Mouse (Mus musculus) midbrain, embryonic 11.5 days (tissue): ENCODE measurements around the gene Chmp4b. TPM values are rescaled to one million over a fixed set of nuclear protein-coding genes. Genes with fewer than 3 reads are reported as not detected.

Source experiments
- ATAC-seq: fragments of 200-750 bp; cut with Nextera tagmentation; 2 replicates; pipeline ENCODE4 v1.8.0; 2017; ENCODE audit warnings: moderate TSS enrichment, moderate library complexity; ENCODE audit not compliant: low FRiP score
- DNase-seq: peaks from one replicate; pipeline ENCODE4 v3.0.0; 2015; ENCODE audit warnings: low spot score; ENCODE audit errors: missing footprints
- H3K27ac ChIP-seq: fragments of 300-500 bp; sonication (generic); 2 replicates; pipeline ENCODE4 v1.5.1; 2014; ENCODE audit warnings: low read depth, low read length
- H3K27me3 ChIP-seq: fragments of 300-500 bp; sonication (generic); 2 replicates; pipeline ENCODE4 v1.6.1; 2014; ENCODE audit warnings: mild to moderate bottlenecking, low read length, moderate library complexity, mixed read lengths; ENCODE audit not compliant: control insufficient read depth, insufficient read depth
- H3K36me3 ChIP-seq: fragments of 300-500 bp; sonication (generic); 2 replicates; pipeline ENCODE4 v1.6.1; 2014; ENCODE audit warnings: mild to moderate bottlenecking, low read length, moderate library complexity, mixed read lengths; ENCODE audit not compliant: control insufficient read depth, insufficient read depth
- H3K4me1 ChIP-seq: fragments of 300-500 bp; sonication (generic); 2 replicates; pipeline ENCODE4 v1.6.1; 2014; ENCODE audit warnings: low read length; ENCODE audit not compliant: control insufficient read depth, insufficient read depth
- H3K4me2 ChIP-seq: fragments of 300-500 bp; sonication (generic); 2 replicates; pipeline ENCODE4 v1.6.1; 2014; ENCODE audit warnings: mild to moderate bottlenecking, moderate library complexity
- H3K4me3 ChIP-seq: fragments of 300-500 bp; sonication (generic); 2 replicates; pipeline ENCODE4 v1.5.1; 2014; ENCODE audit warnings: low read depth, low read length
- H3K9ac ChIP-seq: fragments of 300-500 bp; sonication (generic); 2 replicates; pipeline ENCODE4 v1.6.1; 2014; ENCODE audit warnings: low read length
- H3K9me3 ChIP-seq: fragments of 300-500 bp; sonication (generic); 2 replicates; pipeline ENCODE4 v1.6.1; 2016; ENCODE audit warnings: low read length; ENCODE audit not compliant: control insufficient read depth
- WGBS: fragments of 180-500 bp; shearing (Covaris S2); extraction: QIAGEN DNeasy Blood & Tissue Kit; methylation state at CpG from one replicate; pipeline ENCODE4 v1.1.7; 2014; 5-methylcytosine and 5-hydroxymethylcytosine counted together
- polyA plus RNA-seq: library from polyadenylated mRNA; unstranded; fragments of >200 nt; fragmentation: Nextera tagmentation; extraction: Ambion mirVana; gene quantifications from 2 replicates; pipeline ENCODE4 v1.2.1, GENCODE M21; 2014

Gene Chmp4b
- polyA plus RNA-seq, 1 experiment from 2014 or later, result 12.7 TPM

GRCm38 (mm10) chr2:154615674-154616073 lies 35.8 kb upstream of the Chmp4b start:
- H3K36me3 ChIP-seq, result no peaks in the 10 kb centered on the region
- H3K4me1 ChIP-seq, result peaks cover 10% of the 10 kb centered on the region
- H3K4me3 ChIP-seq, result no peak overlapping the region
- DNase-seq (no peak), ATAC-seq (no peak)
- no peaks in the 10 kb centered on the region for H3K9me3 ChIP-seq
- H3K4me2 ChIP-seq, result no peak overlapping the region
- WGBS, result 89% methylated on average over 5 of the region's 5 CpGs
- H3K27ac ChIP-seq, result no peak overlapping the region
- H3K27me3 ChIP-seq, result no peaks in the 10 kb centered on the region
- no peak overlapping the region for H3K9ac ChIP-seq

DNA sequence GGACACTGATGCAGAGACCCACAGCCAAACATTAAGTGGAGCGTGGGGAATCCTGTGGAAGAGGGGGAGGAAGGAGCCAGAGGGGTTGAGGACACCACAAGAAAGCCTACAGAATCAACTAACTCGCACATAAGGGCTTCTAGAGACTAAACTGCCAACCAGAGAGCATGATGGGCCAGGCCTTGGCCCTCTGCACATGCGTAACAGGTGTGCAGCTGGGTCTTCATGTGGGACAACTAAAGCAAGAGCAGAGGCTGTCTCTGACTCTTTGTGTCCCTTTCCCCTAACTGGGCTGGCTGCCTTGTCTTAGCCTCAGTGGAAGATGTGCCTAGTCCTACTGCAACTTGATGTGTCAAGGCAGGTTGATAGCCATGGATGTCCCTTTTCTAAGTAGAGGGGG lies 34.4 kb upstream of the Chmp4b start:
- no peaks in the 10 kb centered on the region for H3K36me3 ChIP-seq
- no peak overlapping the region for H3K27ac ChIP-seq
- WGBS, result 91% methylated on average over 3 of the region's 3 CpGs
- no peak for ATAC-seq
- no peaks in the 10 kb centered on the region for H3K9me3 ChIP-seq
- no peak for DNase-seq
- peaks cover 10% of the 10 kb centered on the region for H3K4me1 ChIP-seq
- no peak overlapping the region for H3K9ac ChIP-seq
- H3K4me3 ChIP-seq, result no peak overlapping the region
- H3K27me3 ChIP-seq, result no peaks in the 10 kb centered on the region
- no peak overlapping the region for H3K4me2 ChIP-seq

GRCm38 (mm10) chr2:154621684-154622083 lies 29.8 kb upstream of the Chmp4b start:
- H3K9ac ChIP-seq, result no peak overlapping the region

GRCm38 (mm10) chr2:154624137-154624536 lies 27.4 kb upstream of the Chmp4b start:
- 0 out of 2 replicates have a peak, but pooled peaks cover 5% of the 10 kb centered on the region for H3K36me3 ChIP-seq
- H3K27me3 ChIP-seq, result no peaks in the 10 kb centered on the region
- H3K9me3 ChIP-seq, result peaks cover 4% of the 10 kb centered on the region; the same call in 1 of the 2 replicates
- ATAC-seq (no peak), DNase-seq (no peak)
- no peak overlapping the region for H3K4me2 ChIP-seq
- H3K27ac ChIP-seq, result no peak overlapping the region
- no peak overlapping the region for H3K4me3 ChIP-seq
- no peak overlapping the region for H3K9ac ChIP-seq
- no peaks in the 10 kb centered on the region for H3K4me1 ChIP-seq

More at GRCm38 (mm10) chr2:154621684-154622083, 29.8 kb upstream of the Chmp4b start:
- Histone ChIP-seq H3K27ac (no peak overlapping the region), H3K27me3 (no peaks in the 10 kb centered on the region), H3K4me3 (no peak overlapping the region), H3K9me3 (peaks cover 4% of the 10 kb centered on the region; the same call in 1 of the 2 replicates), H3K4me1 (no peaks in the 10 kb centered on the region), H3K4me2 (no peak overlapping the region), H3K36me3 (0 out of 2 replicates have a peak, but pooled peaks cover 5% of the 10 kb centered on the region)
- DNase-seq, result no peak
- WGBS, result 75% methylated on average over 5 of the region's 5 CpGs
- no peak for ATAC-seq

- H3K4me1 ChIP-seq, result no peaks in the 10 kb centered on the region
- no peak overlapping the region for H3K27ac ChIP-seq
- no peak overlapping the region for H3K9ac ChIP-seq
- WGBS, result 91% methylated on average over 5 of the region's 5 CpGs
- no peaks in the 10 kb centered on the region for H3K27me3 ChIP-seq
- H3K4me2 ChIP-seq, result no peak overlapping the region
- H3K4me3 ChIP-seq, result no peak overlapping the region
- no peak for DNase-seq
- H3K36me3 ChIP-seq, result no peaks in the 10 kb centered on the region
- H3K9me3 ChIP-seq, result no peaks in the 10 kb centered on the region
- ATAC-seq, result no peak
These were observed 21.0 kb upstream of the Chmp4b start for GRCm38 (mm10) chr2:154630531-154630930.

DNA sequence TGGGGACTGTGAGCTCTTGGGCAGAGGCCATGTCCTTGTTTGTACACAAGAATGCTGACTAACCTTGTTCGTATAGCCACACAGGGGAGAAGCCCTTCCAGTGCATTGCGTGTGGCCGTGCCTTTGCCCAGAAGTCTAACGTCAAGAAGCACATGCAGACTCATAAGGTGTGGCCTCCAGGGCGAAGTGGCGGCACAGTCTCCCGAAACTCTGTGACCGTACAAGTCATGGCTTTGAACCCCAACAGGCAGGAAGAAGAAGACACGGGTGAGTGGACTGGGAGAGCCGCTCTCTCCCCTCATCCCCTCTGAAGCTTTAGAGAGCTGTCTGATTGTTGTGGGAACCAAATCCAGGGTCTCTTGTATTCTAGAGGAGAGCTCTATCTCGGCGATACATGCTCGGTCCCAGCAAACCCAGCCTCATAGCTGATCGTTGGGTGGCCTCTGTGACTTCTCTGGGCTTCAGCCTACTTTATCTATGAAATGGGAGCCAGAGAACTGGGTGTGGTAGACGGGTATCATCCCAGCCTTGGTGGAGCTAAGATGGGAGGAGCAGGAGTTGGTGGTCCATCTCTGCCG lies 19.2 kb upstream of the Chmp4b start:
- 91% methylated on average over 16 of the region's 16 CpGs for WGBS
- no peak for ATAC-seq

GRCm38 (mm10) chr2:154633039-154633742 lies 18.3 kb upstream of the Chmp4b start:
- 95% methylated on average over 5 of the region's 5 CpGs for WGBS
- DNase-seq, result no peak
- H3K36me3 ChIP-seq, result peaks cover 8% of the 10 kb centered on the region

More for the DNA sequence above, 19.2 kb upstream of the Chmp4b start:
- no peak overlapping the region for H3K27ac ChIP-seq
- H3K9me3 ChIP-seq, result no peaks in the 10 kb centered on the region
- H3K4me1 ChIP-seq, result no peaks in the 10 kb centered on the region
- H3K36me3 ChIP-seq, result 0 out of 2 replicates have a peak, but pooled peaks cover 2% of the 10 kb centered on the region
- DNase-seq, result no peak
- H3K9ac ChIP-seq, result no peak overlapping the region
- no peak overlapping the region for H3K4me3 ChIP-seq
- no peak overlapping the region for H3K4me2 ChIP-seq
- H3K27me3 ChIP-seq, result no peaks in the 10 kb centered on the region

GRCm38 (mm10) chr2:154633876-154634644 lies 17.4 kb upstream of the Chmp4b start:
- Histone ChIP-seq H3K36me3 (peaks cover 12% of the 10 kb centered on the region), H3K27me3 (no peaks in the 10 kb centered on the region), H3K9ac (no peak overlapping the region), H3K4me1 (no peaks in the 10 kb centered on the region), H3K27ac (no peak overlapping the region), H3K9me3 (peaks cover 7% of the 10 kb centered on the region; the same call in 1 of the 2 replicates), H3K4me3 (no peak overlapping the region), H3K4me2 (no peak overlapping the region)
- ATAC-seq (no peak), DNase-seq (no peak)
- 94% methylated on average over 9 of the region's 9 CpGs for WGBS

More at GRCm38 (mm10) chr2:154633039-154633742, 18.3 kb upstream of the Chmp4b start:
- Histone ChIP-seq H3K27me3 (no peaks in the 10 kb centered on the region), H3K4me1 (no peaks in the 10 kb centered on the region), H3K9me3 (peaks cover 3% of the 10 kb centered on the region; the same call in 1 of the 2 replicates), H3K4me2 (no peak overlapping the region), H3K27ac (no peak overlapping the region), H3K9ac (no peak overlapping the region), H3K4me3 (no peak overlapping the region)
- ATAC-seq, result no peak

DNA sequence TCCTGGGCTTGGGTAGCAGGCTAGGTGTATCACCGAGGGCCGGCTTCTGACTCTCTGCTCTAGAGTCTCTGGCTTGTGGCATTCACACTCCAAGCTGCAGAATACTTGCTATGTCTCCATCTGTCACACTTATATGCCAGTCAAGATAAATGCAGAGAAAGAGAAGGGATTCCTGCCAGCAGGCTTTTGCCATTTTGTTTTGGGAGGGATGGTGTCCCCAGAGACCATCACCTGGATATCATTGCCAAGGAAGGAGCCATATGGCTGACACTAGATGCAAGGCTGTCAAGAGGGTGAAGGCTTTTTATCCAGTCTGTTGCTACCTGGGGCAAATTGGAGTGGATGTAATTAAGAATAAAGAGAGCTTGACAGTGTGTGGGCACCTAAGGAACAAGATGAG lies 15.7 kb upstream of the Chmp4b start:
- 93% methylated on average over 2 of the region's 2 CpGs for WGBS
- H3K36me3 ChIP-seq, result peaks cover 12% of the 10 kb centered on the region
- no peak overlapping the region for H3K4me3 ChIP-seq
- no peaks in the 10 kb centered on the region for H3K4me1 ChIP-seq
- no peaks in the 10 kb centered on the region for H3K27me3 ChIP-seq
- H3K9ac ChIP-seq, result no peak overlapping the region
- DNase-seq (no peak), ATAC-seq (no peak)
- no peak overlapping the region for H3K4me2 ChIP-seq
- H3K27ac ChIP-seq, result no peak overlapping the region
- peaks cover 7% of the 10 kb centered on the region; the same call in 1 of the 2 replicates for H3K9me3 ChIP-seq
